Mouse (Mus musculus) ES-Bruce4 (cell line): Measurements from ENCODE around the gene Dab2ip.

ENCODE experiments used
- CTCF ChIP-seq: IDR thresholded peaks from one replicate; pipeline ENCODE4 v1.8.1; 2011; ENCODE audit warnings: low read depth, low read length
- POLR2A ChIP-seq: IDR thresholded peaks from one replicate; pipeline ENCODE4 v1.8.1; 2011; ENCODE audit warnings: low read length; ENCODE audit not compliant: insufficient read depth

DNA sequence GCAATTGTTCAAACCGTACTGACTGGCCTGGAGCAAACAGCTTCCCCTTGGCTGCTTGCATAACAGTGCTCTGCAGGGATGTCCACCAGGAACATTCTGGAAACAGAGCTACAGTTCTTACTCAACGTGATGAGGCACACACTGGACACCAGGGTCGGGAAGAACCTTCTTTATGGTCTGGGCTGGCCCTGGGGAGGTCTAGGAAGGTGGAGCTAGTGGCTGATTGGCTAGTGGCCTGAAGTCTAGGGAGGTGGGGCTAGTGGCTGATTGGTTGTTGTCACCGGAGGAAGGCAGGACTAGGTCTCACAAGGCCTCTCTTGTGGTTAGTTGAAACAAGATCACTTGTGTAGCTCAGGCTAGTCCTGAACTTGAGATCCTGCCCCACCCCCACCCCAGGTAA, 77.5 kb downstream of the Dab2ip start:
- TF ChIP-seq POLR2A (no peak), CTCF (no peak)
